Mouse (Mus musculus) CH12.LX (cell line): Measurements from ENCODE around the gene C2cd4b. TPM values are rescaled to one million over a fixed set of nuclear protein-coding genes. Genes with fewer than 3 reads are reported as not detected.

ENCODE experiments used
- DNase-seq: peaks from one replicate; pipeline ENCODE4 v3.0.0-alpha.2; 2013; ENCODE audit errors: extremely low read depth
- H3K27ac ChIP-seq: 2 replicates; pipeline ENCODE4 v1.5.1; 2012; ENCODE audit warnings: low read depth, mild to moderate bottlenecking, control low read depth, moderate library complexity; ENCODE audit not compliant: insufficient read depth
- H3K27me3 ChIP-seq: replicated peaks from 2 replicates; pipeline ENCODE3; 2012; ENCODE audit warnings: inconsistent platforms
- H3K36me3 ChIP-seq, 2 experiments: replicated peaks in 1 of 2; 2 replicates each; pipeline versions ENCODE3 to v1.6.1; 2012; ENCODE audit warnings: inconsistent platforms in 1 of 2, low read length in 1 of 2, mild to moderate bottlenecking in 1 of 2, mixed read lengths in 1 of 2, moderate library complexity in 1 of 2; ENCODE audit not compliant: control insufficient read depth in 1 of 2, insufficient read depth in 1 of 2
- H3K4me1 ChIP-seq, 2 experiments: 2 replicates each; pipeline ENCODE4 v1.6.1; 2012; ENCODE audit warnings: inconsistent platforms in 1 of 2, moderate library complexity in 1 of 2; ENCODE audit not compliant: insufficient read depth in 2 of 2, control insufficient read depth in 1 of 2
- H3K4me2 ChIP-seq: 2 replicates; pipeline ENCODE4 v1.6.1; 2012; ENCODE audit warnings: low read depth, mild to moderate bottlenecking, control low read depth; ENCODE audit not compliant: poor library complexity, insufficient read depth, severe bottlenecking
- H3K4me3 ChIP-seq, 3 experiments: fragments of 150-350 bp in 1 of 3; sonication (generic) in 1 of 3; replicated peaks in 1 of 3; 2 replicates each; pipeline versions ENCODE3 to v1.5.1; 2011 to 2012; ENCODE audit warnings: low read depth in 2 of 3, low read length in 2 of 3, mild to moderate bottlenecking in 2 of 3, moderate library complexity in 2 of 3, control low read depth in 1 of 3, improper control_type of control experiment in 1 of 3, inconsistent platforms in 1 of 3, mixed read lengths in 1 of 3; ENCODE audit not compliant: poor library complexity in 1 of 3
- H3K79me2 ChIP-seq: replicated peaks from 2 replicates; pipeline ENCODE4 v1.6.1; 2012; ENCODE audit warnings: mild to moderate bottlenecking, moderate library complexity; ENCODE audit not compliant: control insufficient read depth, poor library complexity, insufficient read depth, severe bottlenecking; ENCODE audit errors: extremely low read depth
- H3K9ac ChIP-seq: 2 replicates; pipeline ENCODE4 v1.6.1; 2012; ENCODE audit warnings: low read depth, mild to moderate bottlenecking, control low read depth, moderate library complexity; ENCODE audit not compliant: insufficient read depth
- H3K9me3 ChIP-seq: replicated peaks from 2 replicates; pipeline ENCODE3; 2012; ENCODE audit warnings: low read length, inconsistent platforms, mixed read lengths
- BHLHE40 ChIP-seq: IDR thresholded peaks from 2 replicates; pipeline ENCODE4 v1.6.1; 2011; ENCODE audit warnings: mild to moderate bottlenecking, low read depth, low read length, improper control_type of control experiment
- CHD1 ChIP-seq: IDR thresholded peaks from 2 replicates; pipeline ENCODE4 v1.6.1; 2012; ENCODE audit warnings: low read depth, low read length, improper control_type of control experiment, inconsistent platforms
- CHD2 ChIP-seq: IDR thresholded peaks from 2 replicates; pipeline ENCODE4 v1.6.1; 2011; ENCODE audit warnings: low read length, improper control_type of control experiment
- CTCF ChIP-seq, 2 experiments: IDR thresholded peaks in 1 of 2; conservative IDR thresholded peaks in 1 of 2; 2 replicates each; pipeline ENCODE4 v1.5.1; 2011 to 2012; ENCODE audit warnings: low read depth in 2 of 2, low read length in 2 of 2, improper control_type of control experiment in 1 of 2, inconsistent platforms in 1 of 2, mild to moderate bottlenecking in 1 of 2, moderate library complexity in 1 of 2
- E2F4 ChIP-seq: IDR thresholded peaks from 2 replicates; pipeline ENCODE4 v1.6.1; 2011; ENCODE audit warnings: low read depth, low read length, improper control_type of control experiment; ENCODE audit not compliant: insufficient replicate concordance
- EP300 ChIP-seq: IDR thresholded peaks from 2 replicates; pipeline ENCODE4 v1.6.1; 2011; ENCODE audit warnings: low read length, improper control_type of control experiment
- GABPA ChIP-seq: IDR thresholded peaks from 2 replicates; pipeline ENCODE4 v1.6.1; 2012; ENCODE audit warnings: low read depth, low read length, improper control_type of control experiment, inconsistent platforms; ENCODE audit not compliant: insufficient replicate concordance
- HCFC1 ChIP-seq: IDR thresholded peaks from 2 replicates; pipeline ENCODE4 v1.6.1; 2012; ENCODE audit warnings: low read depth, mild to moderate bottlenecking, inconsistent platforms, low read length, improper control_type of control experiment
- MAFK ChIP-seq: IDR thresholded peaks from 2 replicates; pipeline ENCODE4 v1.6.1; 2011; ENCODE audit warnings: low read length, improper control_type of control experiment; ENCODE audit not compliant: insufficient replicate concordance
- MAZ ChIP-seq: IDR thresholded peaks from 2 replicates; pipeline ENCODE4 v1.6.1; 2012; ENCODE audit warnings: low read depth, mild to moderate bottlenecking, inconsistent platforms, low read length, improper control_type of control experiment, moderate library complexity
- MXI1 ChIP-seq: IDR thresholded peaks from 2 replicates; pipeline ENCODE4 v1.6.1; 2011; ENCODE audit warnings: mild to moderate bottlenecking, low read depth, low read length, improper control_type of control experiment
- MYC ChIP-seq: IDR thresholded peaks from 2 replicates; pipeline ENCODE4 v1.6.1; 2011; ENCODE audit warnings: low read depth, mild to moderate bottlenecking, improper control_type of control experiment, low read length
- NRF1 ChIP-seq: IDR thresholded peaks from 2 replicates; pipeline ENCODE4 v1.6.1; 2014; ENCODE audit warnings: low read depth, mild to moderate bottlenecking, inconsistent platforms, low read length, improper control_type of control experiment, moderate library complexity
- POLR2AphosphoS2 ChIP-seq: IDR thresholded peaks from 2 replicates; pipeline ENCODE4 v1.6.1; 2011; ENCODE audit warnings: low read depth, low read length, improper control_type of control experiment
- RCOR1 ChIP-seq: conservative IDR thresholded peaks from 2 replicates; pipeline ENCODE4 v1.6.1; 2012; ENCODE audit warnings: low read depth, mild to moderate bottlenecking, inconsistent platforms, low read length, improper control_type of control experiment
- SMC3 ChIP-seq: IDR thresholded peaks from 2 replicates; pipeline ENCODE4 v1.6.1; 2011; ENCODE audit warnings: low read depth, low read length, improper control_type of control experiment
- TBP ChIP-seq: conservative IDR thresholded peaks from 2 replicates; pipeline ENCODE4 v1.6.1; 2011; ENCODE audit warnings: low read depth, low read length, improper control_type of control experiment
- ZC3H11A ChIP-seq: IDR thresholded peaks from 2 replicates; pipeline ENCODE4 v1.6.1; 2012; ENCODE audit warnings: low read depth, mild to moderate bottlenecking, inconsistent platforms, low read length, improper control_type of control experiment
- ZMIZ1 ChIP-seq: IDR thresholded peaks from 2 replicates; pipeline ENCODE4 v1.6.1; 2012; ENCODE audit warnings: low read depth, mild to moderate bottlenecking, inconsistent platforms, low read length, improper control_type of control experiment
- ZNF384 ChIP-seq: IDR thresholded peaks from 2 replicates; pipeline ENCODE4 v1.6.1; 2012; ENCODE audit warnings: low read depth, low read length, improper control_type of control experiment, inconsistent platforms
- dilution Hi-C: fragments of 300-500 bp; cut with MboI; formaldehyde crosslinking; loops from 2 replicates; pipeline ENCODE4 v1.14.3; 2020; ENCODE audit warnings: low sequenced_read_pairs; ENCODE audit not compliant: extremely low pct_unique_long_range_greater_than_20kb, extremely low pct_ligation_motif_present
- in situ Hi-C: fragments of 300-500 bp; cut with MboI; formaldehyde crosslinking; loops from 3 replicates; pipeline ENCODE4 v1.14.3; 2019; ENCODE audit warnings: low sequenced_read_pairs, low pct_ligation_motif_present, low pct_unique_long_range_greater_than_20kb, mixed read lengths
- polyA plus RNA-seq: library from polyadenylated mRNA; unstranded; fragments of >175 nt; gene quantifications from 2 replicates; pipeline ENCODE4 v1.2.1, GENCODE M21; 2012; ENCODE audit warnings: low read depth; ENCODE audit not compliant: insufficient read length
- total RNA-seq, 2 experiments: library from RNA; depleted of rRNA; stranded (reverse); fragments of 300-350 nt in 1 of 2; fragments of >200 nt in 1 of 2; gene quantifications; 2 replicates each; pipeline ENCODE4 v1.2.3; 2012 to 2014

Gene C2cd4b
- total and polyA plus RNA-seq, 3 experiments: not detected

DNA sequence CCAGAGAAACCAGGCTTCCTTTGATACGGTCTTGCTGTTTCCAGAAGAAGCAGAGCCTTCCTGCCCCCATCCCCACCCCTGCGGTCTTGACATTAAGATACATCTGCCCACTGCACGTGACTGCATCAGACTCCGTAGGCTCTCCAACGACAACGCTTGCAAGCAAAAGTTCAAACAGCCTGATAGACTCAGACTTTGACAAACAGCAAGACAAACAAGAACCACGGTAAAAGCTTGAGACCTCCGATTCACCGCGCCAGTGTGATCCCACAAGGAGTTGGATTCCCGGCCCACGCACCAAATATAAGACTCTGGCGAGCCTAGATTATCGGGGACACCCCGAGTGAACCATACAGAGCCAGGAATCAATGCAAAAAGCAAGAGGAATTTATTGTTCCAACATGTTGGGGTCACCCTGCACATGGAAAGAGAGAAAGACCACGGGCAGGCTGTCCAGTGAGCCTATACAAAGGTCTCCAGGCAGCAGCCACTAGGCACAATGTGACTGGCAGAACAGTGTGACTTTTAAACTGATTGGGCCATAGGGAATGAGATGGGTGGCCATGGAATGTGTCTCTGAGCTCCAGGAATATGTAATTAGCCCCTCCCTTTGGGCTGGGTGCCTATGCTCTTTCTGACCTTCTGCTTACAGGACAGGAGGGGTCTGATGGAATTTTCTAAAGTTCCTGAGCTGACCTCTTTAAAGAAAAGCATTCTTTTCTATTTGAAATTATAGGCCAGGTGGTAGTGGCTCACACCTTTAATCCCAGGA is 5.6 kb upstream of the C2cd4b start:
- H3K4me3 ChIP-seq: no peak overlapping the region
- no peak overlapping the region for H3K9ac ChIP-seq
- H3K9me3 ChIP-seq: no peaks in the 10 kb centered on the region
- in situ Hi-C loops: no loop called here
- DNase-seq: no peak
- H3K36me3 ChIP-seq: no peaks in the 10 kb centered on the region
- no peak overlapping the region for H3K27ac ChIP-seq
- H3K79me2 ChIP-seq: no peaks in the 10 kb centered on the region
- no peaks in the 10 kb centered on the region for H3K27me3 ChIP-seq
- dilution Hi-C loops: no loop called here
- no peak for TF ChIP-seq POLR2AphosphoS2
- no peak for TF ChIP-seq BHLHE40
- TF ChIP-seq CTCF (conservative IDR thresholded peaks at IDR 0.05 in 1 of 2, IDR thresholded peaks at IDR 0.05 in 1 of 2; ENCODE audit: low read depth in 2 of 2, low read length in 2 of 2): no peak
- TF ChIP-seq RCOR1: no peak
- no peak for TF ChIP-seq ZMIZ1
- TF ChIP-seq ZNF384: no peak
- no peak for TF ChIP-seq GABPA
- no peak for TF ChIP-seq TBP
- no peak for TF ChIP-seq MYC
- H3K4me1 ChIP-seq: no peaks in the 10 kb centered on the region
- no peak overlapping the region for H3K4me2 ChIP-seq

- Histone ChIP-seq H3K4me3 (no peak overlapping the region), H3K9ac (no peak overlapping the region), H3K4me2 (no peak overlapping the region), H3K4me1 (no peaks in the 10 kb centered on the region), H3K79me2 (no peaks in the 10 kb centered on the region), H3K27ac (no peak overlapping the region), H3K36me3 (no peaks in the 10 kb centered on the region), H3K27me3 (no peaks in the 10 kb centered on the region), H3K9me3 (peaks cover 6% of the 10 kb centered on the region)
- TF ChIP-seq TBP: no peak
- TF ChIP-seq ZC3H11A: no peak
- TF ChIP-seq HCFC1: no peak
- no peak for TF ChIP-seq MAFK
- TF ChIP-seq CHD1: no peak
- TF ChIP-seq MXI1: no peak
- TF ChIP-seq NRF1: no peak
- no peak for TF ChIP-seq MYC
- no peak for TF ChIP-seq EP300
- no peak for TF ChIP-seq CHD2
- TF ChIP-seq MAZ: no peak
- no peak for TF ChIP-seq SMC3
- TF ChIP-seq E2F4: no peak
- no peak for TF ChIP-seq BHLHE40
- dilution Hi-C loops (no loop called here), in situ Hi-C loops (no loop called here)
- DNase-seq: no peak
Measured at GRCm38 (mm10) chr9:67754713-67755112, 4.5 kb upstream of the C2cd4b start.
